Mouse (Mus musculus): ENCODE data around the gene Il27ra.
"Not testable (repeated sequence)": the region's sequence is repeated elsewhere in the genome, so short reads cannot be mapped to it uniquely, and the experiment has no call there.

Gene Il27ra

DNA sequence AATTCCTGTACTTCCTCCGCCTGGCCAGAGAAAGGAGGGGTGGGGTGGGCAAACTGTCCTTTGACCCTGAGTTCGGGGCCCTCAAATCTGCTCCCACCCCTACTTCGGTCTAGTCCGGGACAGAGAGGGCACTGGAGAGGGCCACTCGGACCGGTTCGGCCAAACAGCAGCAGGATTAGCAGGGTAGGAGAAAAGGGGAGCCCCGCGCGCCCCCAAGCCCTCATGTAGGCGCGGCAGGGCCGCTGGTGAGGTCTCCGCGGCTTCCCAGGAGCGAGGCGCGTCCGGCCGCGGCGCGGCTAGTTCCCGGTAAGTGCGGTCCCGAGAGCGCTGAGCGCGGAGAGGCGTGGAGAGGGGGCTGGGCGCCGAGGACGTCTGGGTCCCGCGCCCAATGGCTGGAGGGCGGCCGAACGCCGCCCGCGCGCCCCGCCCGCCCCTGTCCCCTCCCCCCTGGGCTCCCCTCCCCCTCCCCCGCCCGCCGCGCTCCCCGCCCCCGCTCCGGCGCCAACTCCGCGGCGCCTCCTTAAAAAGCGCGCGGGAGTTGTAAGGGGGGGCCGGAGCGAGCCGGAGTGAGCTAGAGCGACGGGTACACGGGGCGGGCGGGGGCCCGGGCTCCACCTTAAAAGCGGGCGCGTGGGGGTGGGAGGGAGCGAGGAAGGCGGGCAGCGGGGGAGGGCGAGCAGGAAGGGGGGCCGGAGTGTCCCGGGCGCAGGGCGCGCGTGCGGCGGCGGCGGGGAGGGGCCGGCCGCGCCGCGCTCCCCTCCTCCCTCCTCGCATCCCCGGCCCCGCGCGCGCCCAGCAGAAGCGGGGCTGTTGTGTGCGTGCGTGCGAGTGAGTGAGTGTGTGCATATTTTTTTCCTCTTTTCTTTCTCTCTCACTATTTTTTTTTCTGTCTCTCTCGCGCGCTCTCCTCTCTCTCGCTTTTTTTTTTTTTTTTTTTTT lies 45.6 kb downstream of the Il27ra start:
- DNase-seq (ENCODE audit: low spot score in 2 of 2) = peak; percentile 60 to 73

DNA sequence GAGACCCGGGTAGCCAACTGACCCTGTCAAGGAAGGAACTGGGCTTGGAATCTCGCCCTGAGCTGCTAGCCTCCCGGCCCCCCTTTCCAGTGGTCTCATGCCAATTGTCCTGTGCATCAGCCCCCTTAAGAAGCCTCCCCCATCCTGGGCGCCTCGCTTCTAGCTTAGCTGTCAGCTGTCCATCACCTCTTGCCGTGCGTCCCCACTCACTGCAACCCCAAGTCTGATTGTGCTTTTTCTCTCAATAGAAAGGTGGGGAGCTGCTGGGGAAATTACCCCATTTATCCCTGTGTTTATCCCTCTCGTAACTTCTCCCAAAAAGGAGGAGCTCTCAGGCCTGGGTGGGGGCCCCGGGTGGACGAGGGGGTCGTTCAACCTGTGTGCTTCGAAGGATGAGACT lies 46.4 kb downstream of the Il27ra start:
- no peak for DNase-seq (ENCODE audit: low spot score in 2 of 2)

DNA sequence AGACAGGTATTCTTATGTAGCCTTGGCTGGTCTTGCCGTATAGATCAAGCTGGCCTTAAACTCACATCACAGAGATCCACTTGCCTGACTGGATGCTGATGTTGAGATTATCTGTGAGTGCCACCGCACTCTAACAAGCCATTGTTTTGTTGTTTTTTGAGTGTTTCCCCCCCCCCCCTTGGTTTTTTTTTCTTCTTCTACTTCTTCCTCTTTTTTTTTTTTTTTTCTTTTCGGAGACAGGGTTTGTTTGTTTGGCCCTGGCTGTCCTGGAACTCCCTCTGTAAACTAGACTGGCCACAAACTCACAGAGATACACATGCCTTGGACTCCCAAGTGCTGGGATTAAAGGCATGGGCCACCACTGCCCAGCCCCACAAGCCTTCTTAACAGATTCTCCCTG lies 48.4 kb downstream of the Il27ra start:
- DNase-seq (ENCODE audit: low spot score in 2 of 2) = no peak

DNA sequence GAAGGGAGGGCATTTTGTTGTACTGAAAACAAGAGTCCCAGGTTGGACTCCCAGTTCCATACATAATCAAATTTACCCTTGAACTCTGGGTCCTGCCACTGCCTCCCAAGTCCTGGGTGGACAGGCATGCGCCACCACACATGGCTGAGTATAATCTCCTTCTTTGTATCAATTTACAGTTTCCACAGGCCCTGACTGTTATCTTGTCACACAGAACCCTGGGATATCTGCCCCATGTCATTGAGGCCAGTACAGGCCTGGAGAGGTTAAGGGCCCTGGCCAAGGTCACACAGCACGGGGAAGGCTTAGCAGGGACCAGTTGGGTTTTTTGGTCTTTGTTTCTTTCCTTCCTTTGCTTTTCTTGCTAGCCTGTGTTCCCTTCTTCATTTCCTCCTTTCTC lies 49.9 kb downstream of the Il27ra start:
- no peak for DNase-seq (ENCODE audit: low spot score in 2 of 2)

DNA sequence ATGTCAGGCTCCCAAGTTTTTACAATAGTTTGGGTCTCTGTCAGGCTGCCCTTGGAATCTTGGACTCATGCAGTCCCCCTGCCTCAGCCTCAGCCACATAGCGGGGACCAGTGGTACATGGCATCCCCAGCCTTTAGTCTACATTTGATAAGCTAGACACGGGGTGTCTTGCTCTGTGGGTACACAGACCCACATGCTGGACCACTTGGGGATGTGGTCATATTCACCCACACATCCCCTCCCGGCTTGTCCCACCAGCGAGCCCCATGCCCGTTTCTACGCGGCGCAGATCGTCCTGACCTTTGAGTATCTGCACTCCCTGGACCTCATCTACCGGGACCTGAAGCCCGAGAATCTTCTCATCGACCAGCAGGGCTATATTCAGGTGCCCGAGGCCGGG lies 52.2 kb downstream of the Il27ra start:
- no peak for DNase-seq (ENCODE audit: low spot score in 2 of 2)

DNA sequence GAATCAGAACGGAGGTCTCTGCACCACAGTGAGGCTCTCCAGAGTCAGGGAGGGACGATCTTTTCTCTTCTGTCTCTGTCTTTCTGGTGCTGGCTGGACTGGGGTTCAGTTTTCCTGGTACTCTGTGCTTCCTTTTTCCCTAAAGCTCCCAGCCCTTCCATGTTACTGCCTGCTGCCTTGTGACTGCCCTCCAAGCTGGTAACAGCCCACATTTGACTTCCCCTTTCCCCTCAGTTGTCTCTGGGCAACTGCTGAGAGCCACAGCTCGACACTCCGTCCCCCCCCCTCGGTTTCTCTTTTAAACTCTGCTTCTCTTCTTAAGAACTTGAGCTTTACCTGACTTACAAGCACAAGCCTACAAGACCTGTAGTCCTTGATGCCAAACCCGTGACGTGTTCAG lies 53.1 kb downstream of the Il27ra start:
- DNase-seq (ENCODE audit: low spot score in 2 of 2) = no peak

DNA sequence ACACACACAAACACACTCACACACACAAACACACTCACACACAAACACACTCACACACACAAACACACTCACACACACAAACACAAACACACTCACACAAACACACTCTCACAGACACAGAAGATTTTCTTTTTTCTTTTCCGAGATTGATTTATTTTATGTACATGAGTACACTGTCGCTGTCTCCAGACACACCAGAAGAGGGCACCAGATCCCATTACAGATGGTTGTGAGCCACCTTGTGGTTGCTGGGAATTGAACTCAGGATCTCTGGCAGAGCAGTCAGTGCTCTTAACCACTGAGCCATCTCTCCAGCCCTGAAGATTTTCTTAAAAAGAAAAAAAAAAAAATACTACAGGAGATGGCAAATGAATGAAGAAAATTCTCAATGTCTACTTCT lies 59.2 kb downstream of the Il27ra start:
- DNase-seq (ENCODE audit: low spot score in 2 of 2) = not testable (repeated sequence)

DNA sequence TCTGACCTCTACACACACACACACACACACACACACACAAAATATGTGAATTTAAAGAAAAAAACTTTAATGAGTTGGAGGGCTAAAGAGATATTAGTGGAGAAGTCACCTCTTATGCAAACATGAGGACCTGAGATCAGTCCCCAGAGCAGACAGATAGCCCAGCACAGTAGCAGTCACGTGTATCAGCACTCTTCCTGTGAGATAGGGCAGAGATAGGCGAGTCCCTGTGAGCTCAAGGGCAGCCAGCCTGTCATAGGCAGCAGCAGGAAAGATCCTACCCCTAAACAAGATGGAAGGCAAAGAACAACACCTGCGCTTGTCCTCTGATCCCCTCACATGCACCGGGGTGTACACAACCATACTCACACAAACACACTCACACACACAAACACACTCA lies 59.9 kb downstream of the Il27ra start:
- no peak for DNase-seq (ENCODE audit: low spot score in 2 of 2)

DNA sequence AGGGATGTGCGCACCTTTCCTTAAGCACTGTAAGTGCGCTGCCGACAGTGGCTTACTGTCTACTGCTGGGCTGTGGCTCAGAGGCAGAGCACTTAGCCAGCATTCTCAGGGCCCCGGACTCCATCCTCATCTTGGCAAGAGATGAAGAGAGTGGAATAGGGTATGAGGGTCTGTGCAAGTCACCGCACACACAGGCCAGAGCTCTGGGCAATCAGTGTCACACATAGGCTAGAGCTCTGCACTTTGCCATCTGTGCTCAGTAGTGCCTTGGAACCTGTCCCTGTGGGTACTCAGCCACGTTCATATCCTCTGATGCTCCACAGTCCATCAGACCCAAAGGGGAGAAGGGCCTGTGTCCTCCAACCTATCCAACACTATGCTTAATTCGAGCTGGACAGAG lies 60.9 kb downstream of the Il27ra start:
- no peak for DNase-seq (ENCODE audit: low spot score in 2 of 2)

DNA sequence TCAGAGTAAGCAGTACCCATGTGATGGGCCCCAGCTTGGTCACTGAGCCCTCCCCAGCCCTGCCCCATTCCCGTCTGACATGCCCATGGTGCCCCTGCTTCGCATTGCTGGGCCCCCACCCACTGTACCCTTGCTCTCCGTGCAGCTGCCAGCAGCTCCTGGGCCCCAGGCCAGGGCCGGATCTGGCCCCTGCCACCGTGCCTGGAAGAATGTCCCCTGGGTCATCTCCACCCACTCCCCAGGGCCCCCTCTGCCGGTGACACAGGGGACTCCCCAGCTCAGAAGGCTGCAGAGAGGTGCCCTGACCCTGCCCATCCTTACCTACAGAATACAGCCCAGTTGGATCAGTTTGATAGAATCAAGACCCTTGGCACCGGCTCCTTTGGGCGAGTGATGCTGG lies 61.5 kb downstream of the Il27ra start:
- no peak for DNase-seq (ENCODE audit: low spot score in 2 of 2)
